ENCODE assay signal across 11 mouse cellular contexts in genomic region chr8:34372666-34372980, GRCm38 (mm10).
DNase-seq lines count a peak whose midpoint lies in the region; ATAC-seq and TF ChIP-seq lines count a peak whose summit lies in the region.
"Had no signal": no experiment of that assay in that cellular context is flagged by ENCODE, and none has a peak within 500 bp of the region (broad histone marks: within the 10 kb centered on the region; RNA-seq: fewer than 3 reads in every experiment).

No protein-coding gene starts in this region.

- 73% methylated on average over 6 of the region's 6 CpGs for WGBS in heart, embryonic 11.5 days (ENCODE audit: insufficient replicate concordance)
- 14% methylated on average over 6 of the region's 6 CpGs for WGBS in forebrain, postnatal 0 days

- no peaks in the 10 kb centered on the region for H3K9me3 ChIP-seq in heart, embryonic 11.5 days (replicated peaks; ENCODE audit: control insufficient read depth, low read length)
- no peaks in the 10 kb centered on the region for H3K9me3 ChIP-seq in forebrain, postnatal 0 days (ENCODE audit: low read length)

- ATAC-seq in heart, embryonic 11.5 days (replicated peaks; ENCODE audit: insufficient number of reproducible peaks, low FRiP score, low TSS enrichment) = no peak
- peak; percentile 32; the same call in 1 of the 2 replicates for ATAC-seq in forebrain, postnatal 0 days
- ATAC-seq in erythroid progenitor cell, adult 5-6 weeks (replicated peaks; ENCODE audit: low FRiP score, poor library complexity, severe bottlenecking) = no peak

- no peak for TF ChIP-seq POLR2A in cortical plate, adult 2 months (IDR thresholded peaks at IDR 0.05; ENCODE audit: extremely low read depth, insufficient read depth, low read length)

- H3K27ac ChIP-seq in heart, embryonic 11.5 days (ENCODE audit: low read depth, low read length) = no peak overlapping the region
- peak overlapping the region; percentile 89 for H3K27ac ChIP-seq in left cerebral cortex, adult 2 months
- peak overlapping the region; percentile 56; the same call in 1 of the 2 replicates for H3K27ac ChIP-seq in cortical plate, adult 2 months (ENCODE audit: insufficient read depth, low read length)
- no peak overlapping the region for H3K27ac ChIP-seq in forebrain, postnatal 0 days (ENCODE audit: low read depth, low read length)

- intact Hi-C loops in heart, postnatal 10 days (cut with DNase I) = no loop called here
- intact Hi-C loops in left cerebral cortex, adult 2 months (cut with DNase I) = loop anchor here (1.0 to 5.0 kb wide), 3 partner anchors 20 to 165 kb away; no protein-coding TSS in a partner anchor
- intact Hi-C loops in left cerebral cortex, postnatal 10 days (cut with DNase I) = no loop called here

- peak; percentile 15 to 29 for DNase-seq in heart, postnatal 10 days
- DNase-seq in left cerebral cortex, adult 2 months (ENCODE audit: extremely low spot score in 1 of 2, low spot score in 2 of 2) = no peak
- DNase-seq in left cerebral cortex, postnatal 10 days (ENCODE audit: extremely low spot score in 1 of 2, low spot score in 2 of 2) = no peak
- no peak for DNase-seq in forebrain, postnatal 0 days
- DNase-seq: adrenal gland, postnatal 25 days; heart, adult 11 months; heart, postnatal 36 days; lung, adult 18-20 months had no signal

- 0 out of 2 replicates have a peak, but pooled peaks cover 4% of the 10 kb centered on the region for H3K4me1 ChIP-seq in heart, embryonic 11.5 days (ENCODE audit: control insufficient read depth, insufficient read depth, low read length)
- peaks cover 3% of the 10 kb centered on the region for H3K4me1 ChIP-seq in cortical plate, adult 2 months (ENCODE audit: control insufficient read depth, insufficient read depth, low read length)
- peaks cover 9% of the 10 kb centered on the region; the same call in 1 of the 2 replicates for H3K4me1 ChIP-seq in forebrain, postnatal 0 days (ENCODE audit: insufficient read depth)

- no peaks in the 10 kb centered on the region; the same call in 1 of the 2 replicates for H3K27me3 ChIP-seq in heart, embryonic 11.5 days (ENCODE audit: control insufficient read depth, insufficient read depth, low read length)
- H3K27me3 ChIP-seq in forebrain, postnatal 0 days (ENCODE audit: insufficient read depth, low read length) = no peaks in the 10 kb centered on the region

- no peak for TF ChIP-seq CTCF in left cerebral cortex, adult 2 months (IDR thresholded peaks at IDR 0.05)
- no peak for TF ChIP-seq CTCF in cortical plate, adult 2 months (IDR thresholded peaks at IDR 0.05; ENCODE audit: extremely low read depth, insufficient read depth, low read length)
- TF ChIP-seq CTCF in forebrain, postnatal 0 days (IDR thresholded peaks at IDR 0.05; ENCODE audit: low read depth) = no peak

- H3K9ac ChIP-seq in heart, embryonic 11.5 days (ENCODE audit: low read depth, low read length) = no peak overlapping the region
- no peak overlapping the region for H3K9ac ChIP-seq in forebrain, postnatal 0 days

- no peak overlapping the region for H3K4me3 ChIP-seq in heart, embryonic 11.5 days (ENCODE audit: low read depth, low read length)
- H3K4me3 ChIP-seq in left cerebral cortex, adult 2 months = no peak overlapping the region
- H3K4me3 ChIP-seq in cortical plate, adult 2 months (ENCODE audit: insufficient read depth, low read length) = no peak overlapping the region
- no peak overlapping the region for H3K4me3 ChIP-seq in forebrain, postnatal 0 days (ENCODE audit: low read depth, low read length)

- no peak overlapping the region for H3K4me2 ChIP-seq in heart, embryonic 11.5 days
- H3K4me2 ChIP-seq in forebrain, postnatal 0 days (ENCODE audit: low read depth) = no peak overlapping the region

- no peaks in the 10 kb centered on the region for H3K36me3 ChIP-seq in heart, embryonic 11.5 days (ENCODE audit: control insufficient read depth, insufficient read depth, low read length)
- H3K36me3 ChIP-seq in forebrain, postnatal 0 days (ENCODE audit: insufficient read depth) = no peaks in the 10 kb centered on the region

Comparison
In these comparisons a context has a peak if more than half of its experiments do, and no peak if none do; other contexts are left out.
1. DNase-seq: peak in heart, postnatal 10 days (2 of 2); none in left cerebral cortex, adult 2 months (0 of 2), left cerebral cortex, postnatal 10 days (0 of 2) and forebrain, postnatal 0 days (single experiment).
2. H3K27ac ChIP-seq: peak in left cerebral cortex, adult 2 months (single experiment) and cortical plate, adult 2 months (single experiment); none in heart, embryonic 11.5 days (single experiment) and forebrain, postnatal 0 days (single experiment).